Mouse (Mus musculus): ENCODE results near the gene Slfn9.
"Not testable (repeated sequence)": the region's sequence is repeated elsewhere in the genome, so short reads cannot be mapped to it uniquely, and the experiment has no call there.

Gene Slfn9

DNA sequence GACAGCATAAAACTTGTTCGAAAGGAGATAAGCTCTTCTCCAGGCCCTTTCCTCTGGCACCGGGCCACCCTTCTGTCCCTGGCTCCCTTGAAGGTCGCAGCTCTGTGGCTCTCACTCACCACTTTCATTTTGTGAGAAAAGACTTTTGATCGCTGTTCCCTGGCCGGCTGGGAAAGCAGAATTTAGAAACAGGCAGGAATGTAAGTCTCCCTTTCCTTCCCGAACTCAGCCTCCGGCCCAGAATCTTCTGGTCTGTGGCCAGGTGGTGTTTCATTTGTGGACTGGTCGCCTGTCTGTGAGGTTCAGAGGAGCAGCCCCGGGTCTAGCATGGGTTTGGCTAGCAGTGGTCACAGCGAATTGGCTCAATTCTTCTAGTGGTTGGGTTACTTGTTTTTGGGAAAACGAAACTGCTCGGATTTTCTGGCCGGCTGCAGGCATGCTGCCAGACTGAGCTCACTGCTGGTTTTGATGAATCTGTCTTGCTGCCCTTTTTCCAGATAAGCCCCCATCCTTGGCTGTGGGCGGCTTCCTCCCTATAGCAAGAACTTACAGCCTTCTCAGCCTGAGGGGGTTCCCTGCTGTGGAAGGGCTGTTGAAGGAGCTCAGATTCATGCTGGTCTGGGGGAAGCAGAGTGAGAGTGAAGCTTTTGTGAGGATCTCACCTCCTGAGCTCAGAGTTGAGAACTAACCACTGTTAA, at the start of gene Slfn9:
Slfn9 (minus strand) TSS at position 362 of the 698 bp plus-strand sequence.
- peak; percentile 55; the same call in 1 of the 2 replicates for ATAC-seq (ENCODE audit: low TSS enrichment)

DNA sequence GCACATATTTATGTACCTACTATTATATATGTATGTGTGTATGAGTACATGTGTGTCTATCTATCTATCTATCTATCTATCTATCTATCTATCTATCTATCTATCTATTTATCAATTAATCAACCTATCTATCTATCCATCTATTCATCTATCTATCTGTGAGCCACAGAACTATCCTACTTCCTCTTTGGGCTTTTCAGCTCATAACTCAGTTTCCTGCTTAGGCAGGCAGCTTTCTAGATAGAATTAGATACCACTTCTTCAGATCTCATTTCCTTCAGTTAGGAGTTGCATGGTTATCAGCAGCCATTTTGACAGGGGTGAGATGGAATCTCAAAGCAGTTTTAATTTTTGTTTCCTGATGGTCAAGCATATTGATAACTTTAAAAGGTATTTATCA, 49.4 kb upstream of the Slfn9 start:
- ATAC-seq (ENCODE audit: low TSS enrichment), result no peak

DNA sequence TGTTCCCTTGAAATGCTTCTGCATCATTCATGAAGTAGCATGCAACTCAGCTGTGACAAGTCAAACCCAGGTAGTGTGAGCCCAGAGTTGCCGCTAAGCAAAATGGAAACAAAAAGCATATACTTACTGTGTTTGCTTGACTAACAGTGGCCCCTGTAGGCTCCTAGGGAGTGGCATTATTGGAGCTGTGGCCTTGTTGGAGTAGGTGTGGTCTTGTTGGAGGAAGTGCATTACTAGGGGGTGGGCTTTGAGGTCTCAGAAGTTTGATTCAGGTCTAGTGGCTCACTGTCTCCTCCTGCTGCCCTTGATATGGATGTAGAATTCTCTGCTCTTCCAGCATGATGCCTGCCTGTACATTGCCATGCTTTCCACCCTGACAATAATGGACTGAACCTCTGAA, 48.7 kb upstream of the Slfn9 start:
- no peak for ATAC-seq (ENCODE audit: low TSS enrichment)

DNA sequence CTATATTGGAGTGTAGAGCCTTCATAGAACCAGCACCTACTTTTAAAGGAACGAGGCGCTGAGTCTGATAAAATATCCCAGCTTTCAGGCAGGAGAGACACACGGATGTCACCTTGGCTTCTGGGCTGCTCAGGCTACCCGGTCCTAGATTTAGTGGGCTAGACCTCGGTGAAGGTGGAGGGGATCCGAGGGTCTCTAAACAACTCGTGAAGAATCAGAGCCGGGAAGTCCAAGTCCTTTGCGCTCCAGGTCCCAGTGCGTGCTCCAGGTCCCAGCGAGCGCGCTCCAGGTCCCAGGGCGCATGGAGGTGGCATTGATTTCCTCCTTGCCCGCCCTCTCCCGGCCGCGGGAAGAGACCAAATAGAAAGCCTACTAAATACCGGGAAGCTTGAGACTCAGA, 48.2 kb upstream of the Slfn9 start:
- no peak for ATAC-seq (ENCODE audit: low TSS enrichment)

DNA sequence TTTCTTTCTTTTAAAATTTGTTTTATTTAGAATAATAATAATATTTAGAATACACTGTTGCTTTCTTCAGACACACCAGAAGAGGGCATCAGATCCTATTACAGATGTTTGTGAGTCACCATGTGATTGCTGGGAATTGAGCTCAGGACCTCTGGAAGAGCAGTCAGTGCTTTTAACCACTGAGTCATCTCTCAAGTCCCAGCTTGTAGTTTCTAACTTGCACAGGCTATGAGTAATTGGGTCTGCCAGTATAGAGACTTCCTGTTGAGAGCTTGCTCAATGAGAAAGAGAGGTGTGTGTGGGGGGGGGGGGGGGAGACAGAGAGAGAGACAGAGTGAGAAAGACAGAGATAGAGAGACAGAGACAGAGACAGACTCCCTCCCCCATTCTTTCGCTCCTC, 47.5 kb upstream of the Slfn9 start:
- ATAC-seq (ENCODE audit: low TSS enrichment), result no peak

DNA sequence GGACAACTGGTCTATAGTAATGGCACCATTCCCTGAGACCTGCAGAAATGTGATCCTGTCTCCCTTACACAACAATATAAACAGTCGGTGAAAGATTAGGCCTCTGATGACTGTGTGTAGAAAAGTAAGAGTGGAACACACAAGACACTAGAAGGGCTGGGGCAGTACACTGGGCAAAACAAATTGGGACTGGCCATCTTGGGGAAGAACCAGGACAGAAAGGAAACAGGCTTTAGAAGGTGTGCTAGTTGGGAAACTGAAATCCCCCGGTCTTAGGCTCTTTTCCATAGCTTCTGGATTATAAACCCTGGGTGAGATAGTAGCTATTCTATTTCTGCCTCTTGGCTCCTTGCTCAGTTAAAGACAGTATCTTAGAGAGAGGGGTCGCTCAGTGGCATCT, 47.1 kb upstream of the Slfn9 start:
- not testable (repeated sequence) for ATAC-seq (ENCODE audit: low TSS enrichment)

DNA sequence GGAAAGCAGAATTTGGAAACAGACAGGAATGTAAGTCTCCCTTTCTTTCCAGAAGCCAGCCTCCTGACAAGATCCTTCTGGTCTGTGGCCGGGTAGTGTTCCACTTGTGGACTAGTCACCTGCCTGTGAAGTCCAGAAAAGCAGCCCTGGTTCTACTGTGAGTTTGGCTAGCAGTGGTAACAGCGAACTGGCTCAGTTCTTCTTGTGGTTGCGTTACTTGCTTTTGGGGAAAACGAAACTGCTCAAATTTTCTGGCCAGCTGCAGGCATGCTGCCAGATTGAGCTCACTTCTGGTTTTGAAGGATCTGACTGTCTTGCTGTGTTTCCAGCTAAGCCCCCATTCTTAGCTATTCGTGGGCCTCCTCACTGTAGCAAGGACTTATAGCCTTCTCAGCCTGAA, 29.0 kb upstream of the Slfn9 start, which contains the start of gene Slfn8:
Slfn8 (minus strand) TSS at position 190 of the 400 bp plus-strand sequence.
- no peak for ATAC-seq (ENCODE audit: low TSS enrichment)

DNA sequence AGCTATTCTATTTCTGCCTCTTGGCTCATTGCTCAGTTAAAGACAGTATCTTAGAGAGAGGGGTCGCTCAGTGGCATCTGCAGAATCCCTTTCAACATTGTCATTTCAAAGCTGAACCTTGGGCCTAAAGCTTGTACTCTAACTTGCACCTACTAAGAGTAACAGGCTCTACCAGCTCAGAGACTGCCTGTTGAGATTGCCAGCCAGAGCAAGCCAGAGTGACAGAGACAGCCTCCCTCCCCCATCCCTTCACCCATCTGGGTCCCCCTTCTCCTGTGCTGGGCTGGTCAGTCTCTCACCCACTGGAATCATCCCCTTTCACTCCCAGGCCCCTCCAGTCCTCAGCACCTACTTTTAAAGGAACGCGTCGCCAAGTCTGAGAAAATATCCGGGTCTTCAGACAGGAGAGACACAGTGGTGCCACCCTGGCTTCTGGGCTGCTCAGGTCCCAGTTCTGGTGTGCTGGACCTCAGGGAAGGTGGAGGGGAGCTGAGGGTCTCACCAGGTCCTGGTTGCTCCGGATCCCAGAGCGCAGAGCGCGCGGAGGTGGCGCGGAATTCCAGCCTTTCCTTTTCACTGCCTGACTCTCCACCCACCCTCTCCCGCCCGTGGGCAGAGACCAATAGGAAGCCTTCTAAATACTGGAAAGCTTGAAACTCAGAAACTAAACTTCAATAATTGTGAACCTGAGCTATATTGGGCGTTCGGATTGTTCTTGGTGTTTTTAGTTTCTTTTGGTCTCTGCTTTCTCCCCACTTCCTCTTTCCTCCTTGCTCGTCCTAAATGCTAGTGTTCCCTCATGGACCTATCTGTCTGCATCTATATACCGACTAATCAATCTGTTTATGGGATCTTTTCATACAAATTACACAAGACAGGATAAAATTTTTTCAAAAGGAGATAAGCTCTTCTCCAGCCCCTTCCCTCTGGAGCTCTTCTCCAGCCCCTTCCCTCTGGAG, 28.2 kb upstream of the Slfn9 start:
- not testable (repeated sequence) for ATAC-seq (ENCODE audit: low TSS enrichment)

DNA sequence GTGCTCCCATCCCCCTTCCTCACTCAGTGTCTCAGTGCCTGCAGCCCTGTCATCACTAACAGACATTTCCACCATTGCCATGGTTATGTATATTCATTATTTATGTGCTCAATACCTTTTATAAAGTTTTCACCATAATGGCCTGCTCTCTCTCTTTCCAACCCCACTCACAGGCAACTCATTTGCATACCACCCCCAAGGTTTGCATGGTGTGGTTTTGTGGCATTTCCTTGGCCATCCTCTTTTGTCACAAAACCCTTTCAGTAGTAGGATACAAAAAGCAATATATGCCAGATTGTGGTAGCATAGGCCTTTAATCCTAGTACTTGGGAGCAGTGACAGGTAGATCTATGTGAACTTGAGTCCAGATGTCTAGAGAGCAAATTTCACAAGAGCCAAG, 24.5 kb upstream of the Slfn9 start:
- no peak for ATAC-seq (ENCODE audit: low TSS enrichment)

DNA sequence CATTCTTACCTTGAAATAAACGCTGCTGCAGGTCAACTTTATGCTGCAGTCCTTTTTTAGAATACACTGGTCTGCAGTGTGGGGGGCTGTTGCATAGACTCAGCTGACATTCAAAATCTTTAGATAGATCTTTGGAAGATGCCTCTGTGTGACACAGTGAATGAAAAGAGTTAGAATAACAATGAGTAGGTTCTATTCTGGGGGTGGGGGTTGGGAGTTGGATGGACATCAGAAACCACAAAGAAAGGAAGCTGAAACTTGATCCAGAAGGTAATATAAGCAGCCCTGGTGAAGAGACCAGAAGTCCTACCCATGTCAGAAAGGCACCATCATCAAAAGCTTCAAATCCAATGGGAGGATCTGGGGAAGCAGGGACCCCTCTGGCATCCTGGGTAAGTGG, 21.7 kb upstream of the Slfn9 start:
- ATAC-seq (ENCODE audit: low TSS enrichment), result no peak

DNA sequence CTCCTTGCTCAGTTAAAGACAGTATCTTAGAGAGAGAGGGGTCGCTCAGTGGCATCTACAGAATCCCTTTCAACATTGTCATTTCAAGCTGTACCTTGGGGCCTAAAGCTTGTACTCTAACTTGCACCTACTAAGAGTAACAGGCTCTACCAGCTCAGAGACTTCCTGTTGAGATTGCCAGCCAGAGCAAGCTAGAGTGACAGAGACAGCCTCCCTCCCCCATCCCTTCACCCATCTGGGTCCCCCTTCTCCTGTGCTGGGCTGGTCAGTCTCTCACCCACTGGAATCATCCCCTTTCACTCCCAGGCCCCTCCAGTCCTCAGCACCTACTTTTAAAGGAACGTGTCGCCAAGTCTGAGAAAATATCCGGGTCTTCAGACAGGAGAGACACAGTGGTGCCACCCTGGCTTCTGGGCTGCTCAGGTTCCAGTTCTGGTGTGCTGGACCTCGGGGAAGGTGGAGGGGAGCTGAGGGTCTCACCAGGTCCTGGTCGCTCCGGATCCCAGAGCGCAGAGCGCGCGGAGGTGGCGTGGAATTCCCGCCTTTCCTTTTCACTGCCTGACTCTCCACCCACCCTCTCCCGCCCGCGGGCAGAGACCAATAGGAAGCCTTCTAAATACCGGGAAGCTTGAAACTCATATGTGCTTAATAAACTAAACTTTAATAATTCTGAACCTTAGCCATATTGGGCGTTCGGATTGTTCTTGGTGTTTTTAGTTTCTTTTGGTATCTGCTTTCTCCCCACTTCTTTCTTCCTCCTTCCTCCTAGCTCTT, 831 bp downstream of the Slfn9 start:
- not testable (repeated sequence) for ATAC-seq (ENCODE audit: low TSS enrichment)

DNA sequence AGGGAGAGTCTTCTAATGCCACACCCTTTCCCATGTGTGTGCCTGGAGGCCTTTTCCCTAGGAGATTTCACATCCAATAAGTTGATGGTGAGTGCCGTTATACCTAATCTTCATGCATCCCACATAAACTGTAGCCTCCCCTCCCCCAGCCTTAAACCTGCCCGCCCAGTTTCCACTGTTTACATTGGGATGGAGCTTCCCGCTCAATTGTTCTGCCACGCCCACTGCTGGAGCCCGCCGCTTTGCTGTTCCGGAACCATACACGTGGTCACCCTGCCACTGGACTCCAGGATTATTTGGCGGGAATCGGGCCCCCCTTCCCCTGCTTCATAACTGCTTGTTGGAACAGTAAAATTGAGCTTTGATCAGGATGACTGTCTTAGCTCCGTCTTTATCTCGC, 2.3 kb downstream of the Slfn9 start:
- ATAC-seq (ENCODE audit: low TSS enrichment), result no peak

DNA sequence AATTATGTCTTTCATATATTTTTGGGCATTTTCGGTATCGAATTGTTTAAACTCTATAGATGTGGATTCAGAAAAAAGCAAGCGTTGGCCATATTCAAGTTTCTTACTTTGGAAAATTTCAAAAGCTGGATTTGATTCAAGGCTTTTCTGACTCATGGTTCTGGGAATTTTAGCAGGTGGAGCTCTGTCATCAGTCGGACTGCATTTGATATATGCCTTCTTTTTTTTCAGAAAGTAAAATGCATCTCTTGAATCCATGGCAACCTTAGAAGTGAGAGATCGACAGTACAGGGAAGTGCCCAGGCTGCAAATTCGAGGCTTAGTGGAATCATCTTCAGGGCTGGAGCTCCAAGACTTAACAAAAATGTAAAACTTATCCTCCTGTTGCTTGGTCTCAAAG, 4.0 kb downstream of the Slfn9 start:
- ATAC-seq (ENCODE audit: low TSS enrichment), result peak; percentile 34; the same call in 1 of the 2 replicates

DNA sequence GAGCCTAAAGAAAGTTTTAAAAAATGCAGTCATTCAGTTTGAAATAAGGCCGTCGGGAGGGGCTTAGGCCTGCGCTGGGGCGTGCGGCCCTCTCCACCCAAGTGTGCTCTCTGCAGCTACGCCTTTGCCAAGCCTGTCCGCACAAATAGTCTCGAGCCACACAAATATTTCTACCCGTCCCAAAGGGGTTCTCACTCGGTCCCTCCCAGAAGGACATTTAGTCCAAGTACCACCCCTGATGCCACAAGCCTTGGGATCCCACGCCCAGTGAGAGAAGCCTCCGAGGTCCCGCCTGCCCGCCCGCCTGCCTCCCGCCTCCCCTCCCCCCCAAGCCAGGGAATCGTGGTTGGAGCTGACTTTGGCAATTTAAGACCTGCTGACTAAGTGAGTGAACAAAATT, 8.4 kb downstream of the Slfn9 start:
- no peak for ATAC-seq (ENCODE audit: low TSS enrichment)

DNA sequence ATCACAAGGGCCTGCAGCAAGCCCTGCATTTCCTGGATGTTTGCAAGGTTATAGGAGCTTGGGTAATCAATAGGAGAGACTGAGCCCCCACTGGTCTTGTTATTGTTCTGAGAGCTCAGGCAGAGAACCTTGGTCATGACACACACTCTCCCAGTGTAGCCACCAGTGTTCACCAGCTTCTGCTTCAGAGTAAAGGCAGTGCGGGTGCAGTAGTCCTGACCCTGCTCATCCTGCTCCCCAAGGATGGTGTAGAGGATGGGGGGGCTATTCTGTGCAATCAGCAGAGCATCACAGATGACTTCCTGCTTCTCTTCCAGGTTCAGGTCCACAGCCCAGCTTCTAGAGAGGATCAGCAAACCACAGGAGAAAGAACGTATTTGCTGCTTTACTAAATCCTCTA, 9.2 kb downstream of the Slfn9 start:
- not testable (repeated sequence) for ATAC-seq (ENCODE audit: low TSS enrichment)

DNA sequence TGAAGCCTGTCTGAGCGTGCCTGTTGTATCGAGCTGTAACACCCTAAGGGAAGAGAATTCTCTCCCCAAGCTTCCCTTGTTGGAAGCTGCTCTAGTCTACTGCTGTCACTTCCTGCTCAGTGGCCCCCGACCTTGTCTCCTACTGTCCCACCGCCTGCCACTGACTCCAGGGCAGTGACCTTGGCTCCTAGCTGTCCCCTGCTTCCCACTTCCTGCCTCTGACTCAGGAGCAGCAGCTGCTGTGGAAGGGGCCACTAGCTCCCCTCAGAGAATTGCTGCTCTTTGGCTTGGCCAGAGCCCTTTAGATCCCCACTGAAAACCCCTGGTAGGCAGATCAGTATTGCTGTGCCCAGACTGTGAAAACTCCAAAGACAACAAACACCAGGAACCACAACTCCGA, 17.7 kb downstream of the Slfn9 start:
- ATAC-seq (ENCODE audit: low TSS enrichment), result no peak

DNA sequence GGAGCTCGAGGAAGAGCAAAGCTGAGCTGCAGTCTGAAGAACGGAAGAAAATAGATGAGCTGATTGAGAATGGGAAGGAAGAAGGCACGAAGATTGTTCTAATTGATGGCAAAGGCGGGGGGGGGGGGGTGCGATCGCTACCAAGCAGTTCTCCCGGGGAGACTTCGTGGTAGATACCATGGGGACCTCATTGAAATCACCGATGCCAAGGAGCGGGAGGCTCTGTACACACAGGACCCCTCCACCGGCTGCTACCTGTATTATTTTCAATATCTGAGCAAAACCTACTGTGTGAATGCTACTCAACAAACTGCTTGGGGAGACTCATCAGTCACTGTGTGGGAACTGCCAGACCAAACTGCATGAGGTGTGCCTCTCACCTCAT, 20.0 kb downstream of the Slfn9 start:
- no peak for ATAC-seq (ENCODE audit: low TSS enrichment)

DNA sequence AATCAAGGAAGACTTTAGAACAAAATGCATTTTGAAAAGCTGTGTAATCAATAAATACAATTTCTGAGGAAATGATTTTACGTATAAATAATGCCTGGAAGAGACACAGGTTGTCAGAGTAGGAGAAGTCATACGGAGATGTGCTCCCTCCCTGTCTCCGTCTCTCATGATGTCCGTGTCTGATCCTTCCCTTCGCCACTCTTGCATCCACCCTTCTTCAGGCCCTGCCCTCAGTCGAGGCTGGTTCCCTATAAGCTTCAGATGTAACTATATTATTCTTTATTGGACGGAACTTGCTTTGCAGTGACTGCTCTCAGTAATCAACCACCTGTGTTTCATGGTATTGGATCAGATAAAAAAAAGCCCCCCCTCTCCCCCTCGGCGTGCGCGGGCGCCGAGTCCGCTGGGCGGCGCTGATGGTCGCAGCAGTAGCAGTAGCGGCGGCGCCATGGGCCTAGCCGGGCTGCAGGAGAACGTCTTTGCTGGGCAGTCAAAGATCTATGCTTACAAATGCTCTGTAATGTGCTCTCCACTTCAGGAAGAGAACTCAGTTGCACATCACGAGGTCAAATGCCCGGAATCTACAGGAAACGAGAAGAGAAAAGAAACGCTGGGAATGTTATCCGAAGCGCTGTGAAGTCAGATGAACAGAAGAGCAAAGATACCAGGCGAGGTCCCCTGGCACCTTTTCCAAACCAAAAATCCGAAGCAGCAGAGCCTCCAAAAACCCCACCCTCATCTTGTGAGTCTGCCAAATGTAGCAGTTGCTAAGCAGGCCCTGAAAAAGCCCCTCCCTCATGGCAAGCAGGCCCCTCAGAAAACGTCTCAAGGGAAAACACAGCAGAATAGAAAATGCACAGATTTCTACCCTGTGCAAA, 20.7 kb downstream of the Slfn9 start:
- ATAC-seq (ENCODE audit: low TSS enrichment), result peak; percentile 88

DNA sequence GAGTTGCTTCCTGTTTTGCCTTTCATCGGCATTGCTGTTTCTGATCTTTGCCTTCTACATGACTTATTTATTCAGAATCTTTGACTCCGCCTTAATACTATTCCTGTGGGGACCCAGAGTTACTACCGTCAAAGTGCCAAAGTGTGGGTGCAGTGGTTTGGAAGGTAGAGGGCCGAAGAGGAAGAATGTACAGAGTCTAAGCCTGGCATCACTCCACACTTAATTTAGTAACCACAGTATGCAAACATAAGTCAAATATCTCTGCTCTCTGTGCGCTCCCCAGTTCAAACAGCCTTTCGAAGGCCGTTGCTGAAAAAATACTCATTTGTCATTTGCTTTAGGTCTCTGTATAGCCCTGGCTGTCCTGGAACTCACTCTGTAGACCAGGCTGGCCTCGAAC, 29.4 kb downstream of the Slfn9 start:
- ATAC-seq (ENCODE audit: low TSS enrichment), result no peak

DNA sequence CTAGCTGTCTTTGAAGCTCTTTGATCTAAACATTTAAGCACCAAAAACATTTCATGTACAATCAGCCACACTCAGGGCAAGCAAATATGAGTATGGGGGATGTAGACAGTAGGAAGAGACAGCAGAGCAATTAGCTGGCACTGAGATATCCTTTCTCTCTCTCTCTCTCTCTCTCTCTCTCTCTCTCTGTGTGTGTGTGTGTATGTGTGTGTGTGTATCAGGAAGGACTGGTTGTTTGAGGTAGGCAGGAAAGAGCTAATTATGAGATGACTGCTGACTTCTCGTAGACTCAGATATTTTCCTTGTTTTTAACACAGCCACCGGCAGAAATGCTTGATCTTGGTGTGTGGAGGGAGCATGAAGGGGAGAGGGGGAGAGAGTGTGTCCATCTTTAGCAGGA, 29.9 kb downstream of the Slfn9 start:
- ATAC-seq (ENCODE audit: low TSS enrichment), result no peak

DNA sequence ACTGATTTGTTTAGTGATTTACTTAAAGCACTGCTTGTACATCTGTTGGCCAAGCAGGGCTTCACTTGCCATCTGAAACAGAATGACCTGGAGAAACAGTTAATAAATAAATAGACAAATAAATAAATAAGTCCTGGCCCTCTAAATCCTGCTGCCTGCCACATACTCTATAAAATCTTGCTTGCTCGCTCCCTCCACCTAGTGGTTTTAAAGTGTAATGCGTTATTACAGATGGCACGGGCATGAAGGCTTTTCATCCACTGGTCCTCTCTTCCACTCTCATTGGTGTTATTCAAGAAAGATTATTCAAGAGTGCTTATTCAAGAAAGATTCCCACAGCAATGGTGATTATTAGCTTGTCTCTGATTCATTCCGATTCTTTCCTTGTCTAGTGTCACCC, 32.0 kb downstream of the Slfn9 start:
- ATAC-seq (ENCODE audit: low TSS enrichment), result no peak

All from frontal cortex, adult (tissue).